Mouse (Mus musculus): ENCODE data around the gene Cdipt.

Gene Cdipt

GRCm38 (mm10) chr7:126975893-126975949, at the start of gene Cdipt:
Gene Cdipt, plus strand, starts transcription at chr7:126975914.
- DNase-seq (ENCODE audit: low read depth, low spot score) = no peak

GRCm38 (mm10) chr7:126926299-126926698, 49.4 kb upstream of the Cdipt start:
- DNase-seq (ENCODE audit: low read depth, low spot score) = no peak

GRCm38 (mm10) chr7:126928384-126929037, 47.2 kb upstream of the Cdipt start, which contains the start of gene Kctd13:
Gene Kctd13, plus strand, starts transcription at chr7:126928879.
- DNase-seq (ENCODE audit: low read depth, low spot score) = peak; percentile 95

- no peak for DNase-seq (ENCODE audit: low read depth, low spot score)
Observed at GRCm38 (mm10) chr7:126929046-126929445, 46.7 kb upstream of the Cdipt start.

GRCm38 (mm10) chr7:126932652-126933051, 43.1 kb upstream of the Cdipt start:
- no peak for DNase-seq (ENCODE audit: low read depth, low spot score)

- peak; percentile 66 for DNase-seq (ENCODE audit: low read depth, low spot score)
Observed at GRCm38 (mm10) chr7:126941171-126941570, 34.5 kb upstream of the Cdipt start.

- peak; percentile 91 for DNase-seq (ENCODE audit: low read depth, low spot score)
Observed at GRCm38 (mm10) chr7:126941801-126942200, 33.9 kb upstream of the Cdipt start.

GRCm38 (mm10) chr7:126946530-126946929, 29.2 kb upstream of the Cdipt start:
- peak; percentile 72 for DNase-seq (ENCODE audit: low read depth, low spot score)

- DNase-seq (ENCODE audit: low read depth, low spot score) = no peak
Observed at GRCm38 (mm10) chr7:126948626-126949025, 27.1 kb upstream of the Cdipt start.

- DNase-seq (ENCODE audit: low read depth, low spot score) = peak; percentile 80
Observed at GRCm38 (mm10) chr7:126949403-126949792, 26.3 kb upstream of the Cdipt start, which contains the start of gene Asphd1. Gene Asphd1, minus strand, starts transcription at chr7:126949582.

- peak; percentile 98 for DNase-seq (ENCODE audit: low read depth, low spot score)
Observed at GRCm38 (mm10) chr7:126949793-126950646, 25.7 kb upstream of the Cdipt start, which contains the start of gene Sez6l2. Gene Sez6l2, plus strand, starts transcription at chr7:126950563.

GRCm38 (mm10) chr7:126950647-126951615, 24.8 kb upstream of the Cdipt start:
- DNase-seq (ENCODE audit: low read depth, low spot score) = peak; percentile 64

- DNase-seq (ENCODE audit: low read depth, low spot score) = no peak
Observed at GRCm38 (mm10) chr7:126951741-126952140, 24.0 kb upstream of the Cdipt start.

GRCm38 (mm10) chr7:126952646-126953045, 23.1 kb upstream of the Cdipt start:
- DNase-seq (ENCODE audit: low read depth, low spot score) = no peak

GRCm38 (mm10) chr7:126955125-126955524, 20.6 kb upstream of the Cdipt start:
- no peak for DNase-seq (ENCODE audit: low read depth, low spot score)

GRCm38 (mm10) chr7:126959780-126960179, 15.9 kb upstream of the Cdipt start:
- no peak for DNase-seq (ENCODE audit: low read depth, low spot score)

GRCm38 (mm10) chr7:126961095-126961494, 14.6 kb upstream of the Cdipt start:
- peak; percentile 67 for DNase-seq (ENCODE audit: low read depth, low spot score)

- DNase-seq (ENCODE audit: low read depth, low spot score) = no peak
Observed at GRCm38 (mm10) chr7:126961965-126962364, 13.7 kb upstream of the Cdipt start.

- no peak for DNase-seq (ENCODE audit: low read depth, low spot score)
Observed at GRCm38 (mm10) chr7:126963548-126964286, 12.0 kb upstream of the Cdipt start.

GRCm38 (mm10) chr7:126965568-126965967, 10.1 kb upstream of the Cdipt start:
- peak; percentile 80 for DNase-seq (ENCODE audit: low read depth, low spot score)

- DNase-seq (ENCODE audit: low read depth, low spot score) = no peak
Observed at GRCm38 (mm10) chr7:126967361-126967760, 8.4 kb upstream of the Cdipt start.

All from brain, adult 2 months (tissue).